ENCODE assay signal across 11 mouse cellular contexts in genomic region chr10:77447755-77448154, GRCm38 (mm10). TPM values are rescaled to one million over a fixed set of nuclear protein-coding genes. Genes with fewer than 3 reads are reported as not detected.
A peak's percentile ranks its signal among the peaks of the same experiment; 100 is the strongest.
DNase-seq lines count a peak whose midpoint lies in the region; ATAC-seq lines count a peak whose summit lies in the region.
"Had no signal": no experiment of that assay in that cellular context is flagged by ENCODE, and none has a peak within 500 bp of the region (broad histone marks: within the 10 kb centered on the region; RNA-seq: fewer than 3 reads in every experiment).

No protein-coding gene starts in this region.

- peak; percentile 36 for DNase-seq in cerebellum, adult 11-12 months
- DNase-seq in cerebellum, postnatal 4 days (ENCODE audit: low spot score in 2 of 2), result no peak
- DNase-seq in kidney, postnatal 10 days, result peak; percentile 52
- DNase-seq in ZHBTc4 (ENCODE audit: low read depth, low spot score), result peak; percentile 18
- DNase-seq in adrenal gland, postnatal 25 days, result no peak
- no peak for DNase-seq in left cerebral cortex, postnatal 10 days (ENCODE audit: extremely low spot score in 1 of 2, low spot score in 2 of 2)
- DNase-seq: cerebellum, postnatal 36 days had no signal

- no peaks in the 10 kb centered on the region for H3K36me3 ChIP-seq in kidney, embryonic 15.5 days
- no peaks in the 10 kb centered on the region for H3K36me3 ChIP-seq in heart, embryonic 14.5 days (ENCODE audit: control insufficient read depth, insufficient read depth, low read length)
- H3K36me3 ChIP-seq: hindbrain, embryonic 13.5 days had no signal

- 10% methylated on average over 2 of the region's 2 CpGs for WGBS in kidney, embryonic 15.5 days
- 6% methylated on average over 2 of the region's 2 CpGs for WGBS in heart, embryonic 14.5 days

- H3K9me3 ChIP-seq in kidney, embryonic 15.5 days (replicated peaks), result no peaks in the 10 kb centered on the region
- peaks cover 6% of the 10 kb centered on the region for H3K9me3 ChIP-seq in heart, embryonic 14.5 days (ENCODE audit: control insufficient read depth, low read length)

- no peak overlapping the region for H3K9ac ChIP-seq in kidney, embryonic 15.5 days
- no peak overlapping the region for H3K9ac ChIP-seq in heart, embryonic 14.5 days (ENCODE audit: low read length)
- H3K9ac ChIP-seq: hindbrain, embryonic 13.5 days had no signal

- no peaks in the 10 kb centered on the region for H3K27me3 ChIP-seq in kidney, embryonic 15.5 days
- no peaks in the 10 kb centered on the region for H3K27me3 ChIP-seq in heart, embryonic 14.5 days (ENCODE audit: control insufficient read depth, insufficient read depth, low read length)
- H3K27me3 ChIP-seq: hindbrain, embryonic 13.5 days had no signal

- no peak overlapping the region for H3K4me3 ChIP-seq in kidney, embryonic 15.5 days (replicated peaks)
- no peak overlapping the region for H3K4me3 ChIP-seq in heart, embryonic 14.5 days (ENCODE audit: control insufficient read depth in 1 of 2, insufficient read depth in 1 of 2, low read depth in 1 of 2, low read length in 2 of 2)
- H3K4me3 ChIP-seq: hindbrain, embryonic 13.5 days had no signal

- no peak overlapping the region for H3K27ac ChIP-seq in kidney, embryonic 15.5 days
- peak overlapping the region; percentile 80 to 81; a peak in 3 of 4 replicates for H3K27ac ChIP-seq in heart, embryonic 14.5 days (replicated peaks in 1 of 2; ENCODE audit: control insufficient read depth in 1 of 2, insufficient read depth in 1 of 2, low read depth in 2 of 2, low read length in 2 of 2)
- H3K27ac ChIP-seq: hindbrain, embryonic 13.5 days had no signal

- intact Hi-C loops in left cerebral cortex, postnatal 10 days (cut with DNase I), result no loop called here

- no peak overlapping the region for H3K4me2 ChIP-seq in kidney, embryonic 15.5 days
- no peak overlapping the region for H3K4me2 ChIP-seq in heart, embryonic 14.5 days (ENCODE audit: low read length)
- H3K4me2 ChIP-seq: hindbrain, embryonic 13.5 days had no signal

- H3K4me1 ChIP-seq in kidney, embryonic 15.5 days, result peaks cover 30% of the 10 kb centered on the region
- peaks cover 31 to 32% of the 10 kb centered on the region in 2 experiments for H3K4me1 ChIP-seq in heart, embryonic 14.5 days (ENCODE audit: control insufficient read depth in 2 of 2, insufficient read depth in 2 of 2, low read length in 2 of 2)

- no peak for ATAC-seq in kidney, embryonic 15.5 days (replicated peaks; ENCODE audit: low FRiP score)
- ATAC-seq in heart, embryonic 14.5 days (ENCODE audit: insufficient number of reproducible peaks, insufficient read depth, low FRiP score, low read depth), result peak; percentile 36; the same call in 1 of the 2 replicates
- ATAC-seq: activated CD4-positive, CD25-positive, alpha-beta regulatory T cell, adult 4 months had no signal

RNA-seq across cellular contexts. Expression of gene Adarb1, which starts 29.7 kb away (rescaled TPM):
- 6.4 and 6.9 TPM in 2 replicates for polyA plus RNA-seq in kidney, embryonic 15.5 days (2015; fragmentation: Nextera tagmentation; extraction: Ambion mirVana)
- polyA plus RNA-seq in heart, embryonic 14.5 days (2014; fragmentation: Nextera tagmentation; extraction: Ambion mirVana), result 13.4 and 15.4 TPM in 2 replicates
- total RNA-seq in adrenal gland, postnatal 25 days (2021), result 12.4 and 14.0 TPM in 2 replicates
- total RNA-seq in left cerebral cortex, postnatal 10 days (2021), result 100 to 1,000 TPM in 1 of 2 experiments, 10 to 100 TPM in 1; 99.5 to 107 TPM

Comparison
In these comparisons a context has a peak if more than half of its experiments do, and no peak if none do; other contexts are left out.
1. DNase-seq: peak in cerebellum, adult 11-12 months (single experiment), kidney, postnatal 10 days (single experiment) and ZHBTc4 (single experiment); none in cerebellum, postnatal 4 days (0 of 2), adrenal gland, postnatal 25 days (single experiment) and left cerebral cortex, postnatal 10 days (0 of 2).